Mouse (Mus musculus): ENCODE data around the gene Tcf25. TPM values are rescaled to one million over a fixed set of nuclear protein-coding genes. Genes with fewer than 3 reads are reported as not detected.

The Tcf25 gene
- polyA plus RNA-seq, 1 experiment from 2014 or later = 155 TPM

- Histone ChIP-seq H3K4me1 (peaks cover 10% of the 10 kb centered on the region), H3K36me3 (no peaks in the 10 kb centered on the region), H3K9ac (no peak overlapping the region), H3K4me2 (replicated peaks) (no peak overlapping the region), H3K9me3 (no peaks in the 10 kb centered on the region), H3K4me3 (no peak overlapping the region), H3K27me3 (peaks cover 16% of the 10 kb centered on the region), H3K27ac (no peak overlapping the region)
- WGBS = 46% methylated on average over 11 of the region's 11 CpGs
- ATAC-seq (ENCODE audit: low FRiP score, low read depth) = no peak
Measured at GRCm38 (mm10) chr8:123353216-123353615, 20.3 kb upstream of the Tcf25 start.

GRCm38 (mm10) chr8:123361082-123361739 lies 12.3 kb upstream of the Tcf25 start:
- Histone ChIP-seq H3K4me1 (no peaks in the 10 kb centered on the region), H3K9me3 (no peaks in the 10 kb centered on the region), H3K36me3 (no peaks in the 10 kb centered on the region), H3K4me2 (replicated peaks) (no peak overlapping the region), H3K27me3 (no peaks in the 10 kb centered on the region), H3K4me3 (no peak overlapping the region), H3K27ac (no peak overlapping the region), H3K9ac (no peak overlapping the region)
- WGBS = 45% methylated on average over 12 of the region's 12 CpGs
- ATAC-seq (ENCODE audit: low FRiP score, low read depth) = no peak

DNA sequence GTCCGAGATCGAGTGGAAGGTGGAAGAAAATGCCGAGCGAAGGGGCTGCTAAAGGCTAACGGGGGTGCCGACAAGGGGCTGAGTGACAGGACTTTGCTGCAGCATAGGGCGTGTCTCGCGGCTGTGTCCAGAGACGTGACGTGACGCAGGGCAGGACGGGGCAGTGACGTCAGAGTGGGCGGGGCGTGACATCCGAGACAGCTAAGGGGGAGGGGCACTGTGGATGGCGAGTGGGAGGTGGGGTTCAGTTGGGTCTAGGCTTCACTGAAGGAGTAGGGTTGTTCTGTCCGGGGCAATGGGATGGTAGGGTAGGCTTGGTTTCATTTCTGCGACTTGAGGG lies 656 bp downstream of the Tcf25 start:
- peak overlapping the region; percentile 79 for H3K4me3 ChIP-seq
- no peaks in the 10 kb centered on the region for H3K27me3 ChIP-seq
- peak overlapping the region; percentile 94 for H3K27ac ChIP-seq
- peaks cover 22% of the 10 kb centered on the region for H3K4me1 ChIP-seq
- ATAC-seq (ENCODE audit: low FRiP score, low read depth) = peak; percentile 83
- 0% methylated on average over 20 of the region's 20 CpGs for WGBS
- peaks cover 18% of the 10 kb centered on the region for H3K36me3 ChIP-seq
- peak overlapping the region; percentile 81 for H3K9ac ChIP-seq
- H3K4me2 ChIP-seq (replicated peaks) = peak overlapping the region; percentile 76
- no peaks in the 10 kb centered on the region for H3K9me3 ChIP-seq

GRCm38 (mm10) chr8:123375701-123376100 lies 2.1 kb downstream of the Tcf25 start:
- Histone ChIP-seq H3K27me3 (no peaks in the 10 kb centered on the region), H3K27ac (no peak overlapping the region), H3K4me2 (replicated peaks) (0 out of 2 replicates have a peak overlapping the region, but pooled peaks have one; percentile 76), H3K36me3 (peaks cover 18% of the 10 kb centered on the region), H3K9me3 (no peaks in the 10 kb centered on the region), H3K4me3 (no peak overlapping the region), H3K9ac (peak overlapping the region; percentile 35; the same call in 1 of the 2 replicates), H3K4me1 (peaks cover 22% of the 10 kb centered on the region)
- WGBS = 84% methylated on average over 10 of the region's 10 CpGs
- no peak for ATAC-seq (ENCODE audit: low FRiP score, low read depth)

- H3K27ac ChIP-seq = no peak overlapping the region
- no peak for ATAC-seq (ENCODE audit: low FRiP score, low read depth)
- no peak overlapping the region for H3K4me2 ChIP-seq (replicated peaks)
- H3K9ac ChIP-seq = no peak overlapping the region
- no peaks in the 10 kb centered on the region for H3K27me3 ChIP-seq
- H3K9me3 ChIP-seq = no peaks in the 10 kb centered on the region
- no peak overlapping the region for H3K4me3 ChIP-seq
- 72% methylated on average over 8 of the region's 8 CpGs for WGBS
- H3K4me1 ChIP-seq = peaks cover 22% of the 10 kb centered on the region
- H3K36me3 ChIP-seq = peaks cover 21% of the 10 kb centered on the region
Measured at GRCm38 (mm10) chr8:123376106-123376505, 2.6 kb downstream of the Tcf25 start.

DNA sequence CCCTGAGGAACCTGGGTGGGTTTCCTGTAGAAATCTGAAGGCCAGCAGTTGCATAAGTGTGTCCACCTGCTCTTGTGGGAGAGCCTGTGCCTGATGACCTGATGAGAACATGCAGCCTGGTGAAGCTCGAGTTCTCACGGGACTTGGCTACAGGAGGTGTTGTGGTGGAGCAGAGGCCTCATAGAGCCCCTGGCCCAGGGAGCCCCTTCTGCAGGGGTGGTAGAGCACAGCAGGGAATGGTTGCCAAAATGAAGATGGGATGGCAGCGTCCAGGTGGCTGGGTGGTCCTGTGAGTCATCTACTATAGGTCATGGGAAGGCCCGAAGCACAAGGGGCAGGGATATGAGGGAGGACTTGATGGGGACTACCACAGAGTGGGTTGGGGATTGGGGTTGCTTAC lies 8.2 kb downstream of the Tcf25 start:
- 93% methylated on average over 4 of the region's 4 CpGs for whole genome bisulfite sequencing
- Histone ChIP-seq H3K4me2 (replicated peaks) (no peak overlapping the region), H3K9ac (no peak overlapping the region), H3K4me1 (no peaks in the 10 kb centered on the region), H3K9me3 (no peaks in the 10 kb centered on the region), H3K27ac (no peak overlapping the region), H3K36me3 (peaks cover 69% of the 10 kb centered on the region), H3K4me3 (no peak overlapping the region), H3K27me3 (no peaks in the 10 kb centered on the region)
- no peak for ATAC-seq (ENCODE audit: low FRiP score, low read depth)

DNA sequence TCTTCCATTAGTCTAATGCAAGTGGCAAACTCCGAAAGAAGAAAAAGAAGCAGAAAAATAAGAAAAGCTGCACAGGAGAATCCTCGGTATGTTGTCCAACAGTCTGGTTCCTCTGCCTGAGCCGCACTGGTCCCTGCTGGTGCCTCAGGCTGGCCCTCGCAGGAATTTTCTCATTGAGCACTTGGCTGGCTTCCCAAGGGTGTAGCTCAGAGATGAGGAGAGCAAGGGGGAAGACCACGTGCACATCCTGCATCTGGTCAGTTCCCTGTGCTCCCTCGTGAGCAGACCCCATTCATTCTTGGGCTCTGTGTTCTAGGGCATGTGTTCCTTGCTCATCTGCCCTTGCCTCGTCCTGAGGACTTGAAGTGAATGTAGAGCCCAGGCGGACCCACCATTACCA lies 9.0 kb downstream of the Tcf25 start:
- Histone ChIP-seq H3K4me3 (no peak overlapping the region), H3K27me3 (no peaks in the 10 kb centered on the region), H3K27ac (no peak overlapping the region), H3K36me3 (peaks cover 73% of the 10 kb centered on the region), H3K9ac (no peak overlapping the region), H3K4me2 (replicated peaks) (no peak overlapping the region), H3K9me3 (no peaks in the 10 kb centered on the region), H3K4me1 (no peaks in the 10 kb centered on the region)
- WGBS = 84% methylated on average over 8 of the region's 8 CpGs
- no peak for ATAC-seq (ENCODE audit: low FRiP score, low read depth)

DNA sequence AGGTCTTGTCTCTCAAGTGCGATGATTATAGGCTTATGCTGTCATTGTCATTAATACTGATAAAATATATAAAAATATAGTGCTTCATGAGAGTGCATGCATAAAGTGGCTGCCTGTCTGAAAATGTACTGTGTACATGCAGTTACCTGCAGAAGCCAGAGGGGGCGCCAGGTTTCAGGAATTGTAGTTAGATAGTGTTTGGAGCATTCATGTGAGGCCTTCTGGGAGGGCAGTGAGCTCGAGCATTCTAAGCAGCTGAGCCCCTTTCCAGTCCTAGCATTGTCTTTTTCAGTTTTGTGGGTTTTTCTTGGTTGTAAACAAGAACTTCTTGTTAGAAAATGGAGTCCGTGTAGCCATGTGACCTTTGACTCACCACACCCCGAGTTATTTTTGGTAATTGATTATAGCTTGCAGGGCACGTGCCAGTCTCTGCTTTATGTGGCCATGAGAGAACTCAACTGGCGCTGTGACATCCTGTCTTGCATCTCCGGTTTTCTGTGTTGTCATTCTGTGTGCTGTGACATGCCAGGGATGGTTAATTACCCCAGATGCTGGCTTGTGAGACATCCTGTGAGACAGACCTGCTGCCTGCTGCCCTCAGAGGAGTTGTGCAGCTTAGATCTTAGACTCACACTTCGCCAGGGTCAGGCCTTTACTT lies 11.5 kb downstream of the Tcf25 start:
- Histone ChIP-seq H3K27ac (no peak overlapping the region), H3K4me1 (no peaks in the 10 kb centered on the region), H3K9me3 (no peaks in the 10 kb centered on the region), H3K36me3 (peaks cover 92% of the 10 kb centered on the region), H3K4me2 (replicated peaks) (no peak overlapping the region), H3K4me3 (no peak overlapping the region), H3K9ac (no peak overlapping the region), H3K27me3 (no peaks in the 10 kb centered on the region)
- WGBS = 68% methylated on average over 9 of the region's 9 CpGs
- no peak for ATAC-seq (ENCODE audit: low FRiP score, low read depth)

DNA sequence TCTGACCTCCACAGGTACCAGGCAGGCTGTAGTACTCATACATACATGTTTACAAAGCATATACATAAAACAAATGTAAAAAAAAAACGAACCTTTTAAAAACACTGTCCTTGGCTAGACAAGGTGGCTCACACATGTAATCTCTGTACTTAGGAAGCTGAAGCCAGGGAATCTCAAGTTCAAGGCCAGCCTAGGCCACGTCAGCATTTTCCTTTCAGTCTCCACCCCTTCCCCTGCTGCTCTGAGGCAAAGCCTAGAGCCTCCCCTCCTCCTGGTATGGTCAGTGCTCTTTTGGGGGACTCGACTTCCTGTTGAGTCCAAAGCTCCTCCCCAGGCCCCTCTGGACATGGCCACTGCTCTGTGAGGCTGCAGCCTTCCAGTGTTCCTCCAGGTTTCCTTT lies 13.5 kb downstream of the Tcf25 start:
- no peak overlapping the region for H3K9ac ChIP-seq
- no peaks in the 10 kb centered on the region for H3K4me1 ChIP-seq
- no peaks in the 10 kb centered on the region for H3K27me3 ChIP-seq
- 78% methylated on average over 3 of the region's 3 CpGs for WGBS
- peaks cover 100% of the 10 kb centered on the region for H3K36me3 ChIP-seq
- H3K4me3 ChIP-seq = no peak overlapping the region
- H3K27ac ChIP-seq = no peak overlapping the region
- no peak overlapping the region for H3K4me2 ChIP-seq (replicated peaks)
- H3K9me3 ChIP-seq = no peaks in the 10 kb centered on the region
- ATAC-seq (ENCODE audit: low FRiP score, low read depth) = no peak

GRCm38 (mm10) chr8:123387801-123388200 lies 14.2 kb downstream of the Tcf25 start:
- WGBS = 95% methylated on average over 8 of the region's 8 CpGs
- ATAC-seq (ENCODE audit: low FRiP score, low read depth) = no peak

GRCm38 (mm10) chr8:123389026-123389425 lies 15.5 kb downstream of the Tcf25 start:
- Histone ChIP-seq H3K9me3 (no peaks in the 10 kb centered on the region), H3K27ac (no peak overlapping the region), H3K36me3 (peaks cover 100% of the 10 kb centered on the region), H3K4me1 (no peaks in the 10 kb centered on the region), H3K4me3 (no peak overlapping the region), H3K27me3 (no peaks in the 10 kb centered on the region), H3K4me2 (replicated peaks) (no peak overlapping the region), H3K9ac (no peak overlapping the region)
- ATAC-seq (ENCODE audit: low FRiP score, low read depth) = no peak
- 93% methylated on average over 7 of the region's 7 CpGs for WGBS

More at GRCm38 (mm10) chr8:123387801-123388200, 14.2 kb downstream of the Tcf25 start:
- Histone ChIP-seq H3K9me3 (no peaks in the 10 kb centered on the region), H3K4me2 (replicated peaks) (no peak overlapping the region), H3K9ac (no peak overlapping the region), H3K4me3 (no peak overlapping the region), H3K36me3 (peaks cover 100% of the 10 kb centered on the region), H3K27ac (no peak overlapping the region), H3K4me1 (no peaks in the 10 kb centered on the region), H3K27me3 (no peaks in the 10 kb centered on the region)

DNA sequence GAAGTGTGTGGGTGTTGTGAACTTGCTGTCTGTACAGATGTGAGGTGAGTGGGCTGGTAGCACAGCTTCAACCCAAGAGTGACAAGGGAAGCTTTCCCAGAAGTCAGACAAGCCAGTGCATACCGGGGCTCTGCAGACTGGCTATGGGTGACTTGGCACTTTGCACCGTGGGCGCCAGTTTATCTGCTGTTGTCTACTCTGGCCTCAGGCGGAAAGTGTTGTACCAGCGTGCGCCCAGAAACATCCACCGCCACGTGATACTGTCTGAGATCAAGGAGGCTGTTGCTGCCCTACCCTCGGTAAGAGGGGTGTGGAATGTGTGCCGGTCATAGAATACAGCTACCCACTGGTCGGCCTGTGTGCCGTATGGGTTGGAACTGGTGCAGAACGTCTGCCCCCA lies 24.8 kb downstream of the Tcf25 start:
- H3K27me3 ChIP-seq = no peaks in the 10 kb centered on the region
- WGBS = 94% methylated on average over 13 of the region's 13 CpGs
- ATAC-seq (ENCODE audit: low FRiP score, low read depth) = no peak
- no peaks in the 10 kb centered on the region for H3K9me3 ChIP-seq
- H3K4me1 ChIP-seq = no peaks in the 10 kb centered on the region
- no peak overlapping the region for H3K9ac ChIP-seq
- no peak overlapping the region for H3K4me3 ChIP-seq
- peaks cover 98% of the 10 kb centered on the region for H3K36me3 ChIP-seq
- H3K4me2 ChIP-seq (replicated peaks) = no peak overlapping the region
- H3K27ac ChIP-seq = no peak overlapping the region

DNA sequence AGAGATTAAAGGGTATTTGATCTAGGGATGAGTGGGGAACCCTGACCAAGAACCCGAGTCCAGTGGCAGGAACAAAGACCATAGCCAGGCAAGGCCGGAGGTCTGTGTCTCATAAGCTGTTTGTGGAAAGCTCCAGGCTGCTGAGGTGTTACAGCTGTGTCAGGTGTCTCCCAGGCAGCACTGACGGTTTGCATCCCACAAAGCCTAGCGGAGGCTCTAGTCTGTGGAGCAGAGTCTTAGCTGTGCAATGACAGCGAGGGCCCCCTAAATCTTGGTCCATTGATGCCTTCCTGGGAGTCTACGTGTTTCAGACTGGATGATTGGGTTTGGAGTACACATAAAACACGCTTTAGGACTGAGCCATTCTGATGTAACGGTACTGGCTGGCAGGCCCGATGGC lies 28.4 kb downstream of the Tcf25 start:
- Histone ChIP-seq H3K4me2 (replicated peaks) (no peak overlapping the region), H3K36me3 (peaks cover 63% of the 10 kb centered on the region), H3K9me3 (no peaks in the 10 kb centered on the region), H3K27ac (no peak overlapping the region), H3K9ac (no peak overlapping the region), H3K4me1 (no peaks in the 10 kb centered on the region), H3K4me3 (no peak overlapping the region), H3K27me3 (0 out of 2 replicates have a peak, but pooled peaks cover under 1% of the 10 kb centered on the region)
- ATAC-seq (ENCODE audit: low FRiP score, low read depth) = no peak
- 93% methylated on average over 9 of the region's 9 CpGs for WGBS

All from limb, embryonic 13.5 days (tissue).